Mouse (Mus musculus) retina, postnatal 7 days (tissue): Measurements from ENCODE around the gene Rtf1.
A peak's percentile ranks its signal among the peaks of the same experiment; 100 is the strongest.

Experiments used
- DNase-seq: peaks from one replicate; pipeline ENCODE4 v3.0.0-alpha.2; 2012; ENCODE audit warnings: low read depth, low spot score

Gene Rtf1

GRCm38 (mm10) chr2:119727762-119728416, 53.0 kb downstream of the Rtf1 start:
- no peak for DNase-seq

GRCm38 (mm10) chr2:119730735-119731134, 55.9 kb downstream of the Rtf1 start:
- no peak for DNase-seq

- DNase-seq = no peak
These were observed 62.3 kb downstream of the Rtf1 start for GRCm38 (mm10) chr2:119737124-119737523.

DNA sequence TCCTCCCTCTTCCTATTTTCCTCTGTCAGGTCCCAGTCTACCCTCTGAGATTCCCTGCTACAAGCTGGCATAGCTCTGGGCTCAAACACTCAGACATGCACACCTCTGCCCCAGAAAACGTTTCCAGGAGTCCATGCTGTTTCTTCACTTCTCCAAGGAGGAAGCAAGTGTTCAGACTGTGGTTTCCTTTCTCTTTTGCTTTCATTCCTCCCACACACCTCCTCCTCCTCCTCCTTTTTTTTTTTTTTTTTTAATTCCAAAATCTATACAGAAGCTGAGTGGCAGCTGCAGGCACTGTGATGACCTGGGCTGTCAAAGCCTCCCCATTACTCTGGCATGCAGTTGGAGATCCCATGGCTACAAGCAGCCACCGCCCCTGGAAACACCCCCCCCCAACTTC, 65.7 kb downstream of the Rtf1 start:
- no peak for DNase-seq

DNA sequence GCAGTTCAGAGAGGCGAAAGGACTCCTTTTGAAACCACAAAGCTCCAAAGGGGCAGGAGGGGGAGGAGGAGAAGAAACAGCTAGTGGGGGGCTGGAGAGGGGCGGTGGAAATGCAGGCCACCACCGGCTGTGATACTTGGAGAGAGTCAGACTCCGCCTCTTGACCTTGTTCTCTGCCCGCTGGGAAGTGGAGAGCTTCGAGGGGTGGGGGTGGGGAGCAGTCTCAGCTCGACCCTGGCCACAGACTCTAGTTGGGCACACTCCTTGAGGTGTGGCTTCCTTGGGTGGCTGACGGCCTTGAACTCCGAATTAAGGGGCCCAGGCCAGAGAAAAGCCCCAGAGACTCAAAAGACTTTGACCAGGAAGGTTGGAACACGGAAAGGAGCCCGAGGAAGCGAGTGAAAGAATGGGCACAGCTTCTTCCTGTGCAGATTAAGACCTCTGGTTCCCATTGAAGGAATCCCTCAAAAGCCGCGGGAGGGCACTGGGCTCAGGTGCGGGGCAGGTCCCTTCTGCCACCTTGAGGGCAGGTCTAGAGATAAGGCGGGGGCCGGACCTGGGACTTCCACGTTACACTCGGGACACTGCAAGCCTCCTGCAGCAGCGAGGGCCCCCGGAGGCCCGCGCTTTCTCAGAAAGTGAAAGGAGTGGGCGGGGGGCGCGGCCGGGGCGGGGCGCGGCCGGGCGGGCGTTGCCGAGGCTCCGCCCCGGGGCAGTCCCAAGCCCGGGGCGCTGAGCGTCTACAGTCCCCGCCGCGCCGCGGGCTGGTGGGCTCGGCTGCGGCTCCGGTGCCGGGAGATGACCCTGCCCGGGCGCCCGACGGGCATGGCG, 66.9 kb downstream of the Rtf1 start, which contains the start of gene Itpka:
Gene Itpka (plus strand): TSS at position 757 of the 831 bp plus-strand sequence.
- DNase-seq = peak; percentile 43

DNA sequence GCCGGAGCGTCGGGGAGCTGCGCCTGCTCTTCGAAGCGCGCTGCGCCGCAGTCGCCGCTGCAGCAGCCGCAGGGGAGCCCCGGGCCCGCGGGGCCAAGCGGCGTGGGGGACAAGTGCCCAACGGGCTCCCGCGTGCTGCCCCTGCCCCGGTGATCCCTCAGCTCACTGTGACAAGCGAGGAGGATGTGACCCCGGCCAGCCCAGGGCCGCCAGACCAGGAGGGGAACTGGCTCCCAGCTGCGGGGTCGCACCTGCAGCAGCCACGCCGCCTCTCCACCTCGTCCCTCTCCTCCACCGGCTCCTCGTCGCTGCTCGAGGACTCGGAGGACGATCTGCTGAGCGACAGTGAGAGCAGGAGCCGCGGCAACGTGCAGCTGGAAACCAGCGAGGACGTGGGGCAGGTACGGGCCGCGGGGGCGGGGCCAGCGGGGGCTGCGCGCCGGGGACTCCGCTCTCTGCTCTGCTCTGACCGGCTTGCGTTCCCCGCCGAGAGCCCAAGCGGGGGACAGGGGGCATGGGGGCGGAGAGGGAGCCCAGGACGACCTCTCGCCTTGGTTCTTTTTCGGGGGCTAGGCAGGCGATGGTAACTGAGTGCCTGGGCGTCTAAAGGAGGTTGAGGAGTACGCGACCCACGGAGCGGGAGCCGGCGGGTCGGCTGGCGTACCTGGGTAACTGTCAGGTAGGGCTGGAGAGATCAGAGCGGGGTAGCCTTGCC, 67.8 kb downstream of the Rtf1 start:
- no peak for DNase-seq

GRCm38 (mm10) chr2:119743176-119743807, 68.4 kb downstream of the Rtf1 start:
- DNase-seq = no peak

GRCm38 (mm10) chr2:119743808-119744162, 68.9 kb downstream of the Rtf1 start:
- DNase-seq = no peak

- DNase-seq = no peak
These were observed 69.6 kb downstream of the Rtf1 start for GRCm38 (mm10) chr2:119744163-119745111.

GRCm38 (mm10) chr2:119745281-119745680, 70.4 kb downstream of the Rtf1 start:
- DNase-seq = no peak

DNA sequence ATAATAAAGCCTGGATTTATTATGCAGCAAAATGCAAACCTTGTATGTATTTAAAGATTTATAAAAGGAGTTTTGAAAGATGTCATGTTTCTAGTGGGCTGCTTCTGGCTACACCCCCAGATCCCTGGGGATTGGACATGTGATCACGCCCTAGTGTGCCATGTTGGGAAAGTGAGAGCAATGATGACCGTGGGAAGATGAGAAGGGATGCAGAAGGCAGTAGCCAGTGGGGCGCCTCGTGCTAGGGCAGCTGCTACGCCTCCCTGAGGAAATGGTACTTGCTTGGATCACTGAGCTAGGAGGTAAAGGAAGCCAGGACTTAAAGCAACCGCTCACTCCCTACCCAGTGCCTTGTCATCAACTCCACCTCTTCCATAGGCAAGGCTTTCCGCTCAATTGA, 72.7 kb downstream of the Rtf1 start:
- DNase-seq = no peak

DNA sequence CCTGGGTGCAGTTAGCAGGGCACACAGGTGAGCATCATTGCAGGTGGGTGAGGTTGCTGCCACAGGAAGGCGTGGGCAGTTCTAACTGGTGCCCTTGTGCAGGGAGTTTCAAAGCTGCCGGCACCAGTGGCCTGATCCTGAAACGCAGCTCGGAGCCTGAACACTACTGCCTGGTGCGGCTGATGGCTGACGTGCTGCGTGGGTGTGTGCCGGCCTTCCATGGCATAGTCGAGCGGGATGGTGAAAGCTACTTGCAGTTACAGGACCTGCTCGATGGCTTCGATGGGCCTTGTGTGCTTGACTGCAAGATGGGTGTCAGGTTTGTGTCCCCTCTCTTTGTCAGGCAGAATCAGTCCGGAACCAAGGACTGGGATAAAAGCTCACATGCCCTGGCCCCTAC, 74.4 kb downstream of the Rtf1 start:
- no peak for DNase-seq

GRCm38 (mm10) chr2:119757601-119758100, 82.8 kb downstream of the Rtf1 start:
- DNase-seq = no peak

- DNase-seq = peak; percentile 30
These were observed 83.4 kb downstream of the Rtf1 start for GRCm38 (mm10) chr2:119758101-119758843.

DNA sequence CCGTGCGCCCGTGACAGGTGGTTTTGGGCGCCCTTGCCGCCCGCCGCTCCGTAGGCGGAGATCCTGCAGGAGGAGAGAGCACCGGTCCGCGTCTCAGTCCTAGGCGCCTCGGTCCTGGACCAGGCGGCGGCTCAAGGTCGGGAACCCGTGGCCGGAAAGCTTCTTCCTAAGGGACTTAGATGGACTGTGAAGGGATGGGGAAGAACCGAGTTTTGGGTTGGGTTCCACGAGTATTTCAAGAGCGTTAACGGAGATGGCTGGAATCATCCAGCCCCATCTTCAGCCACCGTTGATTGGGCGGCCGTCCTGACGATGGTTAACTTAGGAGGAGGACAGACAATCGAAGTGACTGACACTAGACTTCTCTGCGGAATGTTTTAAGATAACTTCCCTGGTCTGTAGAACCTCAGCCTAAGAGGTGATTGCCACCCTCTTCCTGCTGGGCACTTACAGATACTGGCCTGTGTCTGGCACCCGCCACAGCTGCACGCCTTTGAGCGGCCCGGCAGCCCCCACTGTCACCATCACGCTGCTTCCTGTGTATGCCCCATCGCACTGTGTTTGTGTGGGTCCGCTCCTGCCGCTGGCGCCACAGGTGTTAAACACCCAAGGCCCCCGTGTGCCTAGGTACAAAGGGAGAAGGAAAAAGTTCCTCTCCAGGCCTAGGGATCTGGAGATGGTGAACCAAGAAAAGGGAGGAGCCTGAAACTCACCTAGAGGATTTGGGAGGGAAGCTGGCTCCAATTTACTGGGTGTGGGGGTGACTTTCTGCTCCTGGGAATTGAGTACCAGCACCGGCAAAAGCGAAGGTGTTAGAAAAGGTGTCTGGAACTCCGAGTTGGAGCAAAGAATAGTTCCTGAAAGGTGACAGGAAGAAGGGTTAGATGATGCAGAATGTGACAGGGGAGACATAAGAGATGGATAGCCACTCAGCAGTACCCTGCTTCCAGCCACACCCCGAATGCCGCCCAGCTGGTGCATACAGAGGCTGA, 84.3 kb downstream of the Rtf1 start:
- DNase-seq = no peak

- DNase-seq = no peak
These were observed 85.4 kb downstream of the Rtf1 start, which contains the start of gene Ltk for GRCm38 (mm10) chr2:119760251-119760650. Gene Ltk, minus strand, starts transcription at chr2:119760431.

GRCm38 (mm10) chr2:119762276-119762675, 87.4 kb downstream of the Rtf1 start:
- no peak for DNase-seq

GRCm38 (mm10) chr2:119763924-119764323, 89.1 kb downstream of the Rtf1 start:
- DNase-seq = no peak

GRCm38 (mm10) chr2:119767246-119767645, 92.4 kb downstream of the Rtf1 start:
- DNase-seq = no peak
